Mouse (Mus musculus): ENCODE data around the gene Gpc6. TPM values are rescaled to one million over a fixed set of nuclear protein-coding genes. Genes with fewer than 3 reads are reported as not detected.

The Gpc6 gene
- polyA plus RNA-seq, 1 experiment, result 1.4 TPM

- Histone ChIP-seq H3K4me3 (ENCODE audit: insufficient read depth, low read depth, low read length) (no peak overlapping the region), H3K4me1 (ENCODE audit: control insufficient read depth, insufficient read depth, insufficient read length, low read length) (no peaks in the 10 kb centered on the region), H3K27ac (replicated peaks; ENCODE audit: low read depth, low read length) (no peak overlapping the region)
These were observed 929.4 kb downstream of the Gpc6 start for GRCm38 (mm10) chr14:117854498-117854897.

- H3K4me3 ChIP-seq (ENCODE audit: insufficient read depth, low read depth, low read length), result no peak overlapping the region
- no peaks in the 10 kb centered on the region for H3K4me1 ChIP-seq (ENCODE audit: control insufficient read depth, insufficient read depth, insufficient read length, low read length)
- H3K27ac ChIP-seq (replicated peaks; ENCODE audit: low read depth, low read length), result no peak overlapping the region
These were observed 946.2 kb downstream of the Gpc6 start for GRCm38 (mm10) chr14:117871268-117871667.

- Histone ChIP-seq H3K4me1 (ENCODE audit: control insufficient read depth, insufficient read depth, insufficient read length, low read length) (no peaks in the 10 kb centered on the region), H3K4me3 (ENCODE audit: insufficient read depth, low read depth, low read length) (no peak overlapping the region), H3K27ac (replicated peaks; ENCODE audit: low read depth, low read length) (no peak overlapping the region)
These were observed 954.2 kb downstream of the Gpc6 start for GRCm38 (mm10) chr14:117879313-117879712.

GRCm38 (mm10) chr14:117881112-117881511, 956.0 kb downstream of the Gpc6 start:
- Histone ChIP-seq H3K4me3 (ENCODE audit: insufficient read depth, low read depth, low read length) (no peak overlapping the region), H3K4me1 (ENCODE audit: control insufficient read depth, insufficient read depth, insufficient read length, low read length) (no peaks in the 10 kb centered on the region), H3K27ac (replicated peaks; ENCODE audit: low read depth, low read length) (no peak overlapping the region)

GRCm38 (mm10) chr14:117882222-117882621, 957.1 kb downstream of the Gpc6 start:
- H3K27ac ChIP-seq (replicated peaks; ENCODE audit: low read depth, low read length), result no peak overlapping the region
- no peak overlapping the region for H3K4me3 ChIP-seq (ENCODE audit: insufficient read depth, low read depth, low read length)
- no peaks in the 10 kb centered on the region for H3K4me1 ChIP-seq (ENCODE audit: control insufficient read depth, insufficient read depth, insufficient read length, low read length)

- Histone ChIP-seq H3K4me1 (ENCODE audit: control insufficient read depth, insufficient read depth, insufficient read length, low read length) (no peaks in the 10 kb centered on the region; the same call in 1 of the 2 replicates), H3K27ac (replicated peaks; ENCODE audit: low read depth, low read length) (no peak overlapping the region), H3K4me3 (ENCODE audit: insufficient read depth, low read depth, low read length) (no peak overlapping the region)
These were observed 964.5 kb downstream of the Gpc6 start for GRCm38 (mm10) chr14:117889653-117890052.

GRCm38 (mm10) chr14:117891426-117891825, 966.3 kb downstream of the Gpc6 start:
- H3K27ac ChIP-seq (replicated peaks; ENCODE audit: low read depth, low read length), result no peak overlapping the region
- H3K4me3 ChIP-seq (ENCODE audit: insufficient read depth, low read depth, low read length), result no peak overlapping the region
- peaks cover 3% of the 10 kb centered on the region; the same call in 1 of the 2 replicates for H3K4me1 ChIP-seq (ENCODE audit: control insufficient read depth, insufficient read depth, insufficient read length, low read length)

GRCm38 (mm10) chr14:117892026-117892425, 966.9 kb downstream of the Gpc6 start:
- H3K4me3 ChIP-seq (ENCODE audit: insufficient read depth, low read depth, low read length), result no peak overlapping the region
- H3K4me1 ChIP-seq (ENCODE audit: control insufficient read depth, insufficient read depth, insufficient read length, low read length), result peaks cover 3% of the 10 kb centered on the region; the same call in 1 of the 2 replicates

GRCm38 (mm10) chr14:117894869-117895538, 969.9 kb downstream of the Gpc6 start:
- Histone ChIP-seq H3K4me1 (ENCODE audit: control insufficient read depth, insufficient read depth, insufficient read length, low read length) (peaks cover 3% of the 10 kb centered on the region; the same call in 1 of the 2 replicates), H3K27ac (replicated peaks; ENCODE audit: low read depth, low read length) (no peak overlapping the region), H3K4me3 (ENCODE audit: insufficient read depth, low read depth, low read length) (peak overlapping the region; percentile 23; the same call in 1 of the 2 replicates)

More at GRCm38 (mm10) chr14:117892026-117892425, 966.9 kb downstream of the Gpc6 start:
- no peak overlapping the region for H3K27ac ChIP-seq (replicated peaks; ENCODE audit: low read depth, low read length)

- H3K4me3 ChIP-seq (ENCODE audit: insufficient read depth, low read depth, low read length), result peak overlapping the region; percentile 23
- H3K4me1 ChIP-seq (ENCODE audit: control insufficient read depth, insufficient read depth, insufficient read length, low read length), result peaks cover 3% of the 10 kb centered on the region; the same call in 1 of the 2 replicates
- no peak overlapping the region for H3K27ac ChIP-seq (replicated peaks; ENCODE audit: low read depth, low read length)
These were observed 970.4 kb downstream of the Gpc6 start for GRCm38 (mm10) chr14:117895539-117895912.

- Histone ChIP-seq H3K4me3 (ENCODE audit: insufficient read depth, low read depth, low read length) (no peak overlapping the region), H3K4me1 (ENCODE audit: control insufficient read depth, insufficient read depth, insufficient read length, low read length) (peaks cover 9% of the 10 kb centered on the region; the same call in 1 of the 2 replicates), H3K27ac (replicated peaks; ENCODE audit: low read depth, low read length) (no peak overlapping the region)
These were observed 979.2 kb downstream of the Gpc6 start for GRCm38 (mm10) chr14:117904300-117904699.

GRCm38 (mm10) chr14:117905701-117906100, 980.6 kb downstream of the Gpc6 start:
- no peak overlapping the region for H3K4me3 ChIP-seq (ENCODE audit: insufficient read depth, low read depth, low read length)
- H3K4me1 ChIP-seq (ENCODE audit: control insufficient read depth, insufficient read depth, insufficient read length, low read length), result peaks cover 15% of the 10 kb centered on the region; the same call in 1 of the 2 replicates
- H3K27ac ChIP-seq (replicated peaks; ENCODE audit: low read depth, low read length), result no peak overlapping the region

- H3K27ac ChIP-seq (replicated peaks; ENCODE audit: low read depth, low read length), result no peak overlapping the region
- H3K4me1 ChIP-seq (ENCODE audit: control insufficient read depth, insufficient read depth, insufficient read length, low read length), result peaks cover 16% of the 10 kb centered on the region; the same call in 1 of the 2 replicates
- no peak overlapping the region for H3K4me3 ChIP-seq (ENCODE audit: insufficient read depth, low read depth, low read length)
These were observed 981.2 kb downstream of the Gpc6 start for GRCm38 (mm10) chr14:117906361-117906760.

GRCm38 (mm10) chr14:117908231-117908920, 983.3 kb downstream of the Gpc6 start:
- Histone ChIP-seq H3K4me3 (ENCODE audit: insufficient read depth, low read depth, low read length) (peak overlapping the region; percentile 8; the same call in 1 of the 2 replicates), H3K4me1 (ENCODE audit: control insufficient read depth, insufficient read depth, insufficient read length, low read length) (peaks cover 16% of the 10 kb centered on the region; the same call in 1 of the 2 replicates), H3K27ac (replicated peaks; ENCODE audit: low read depth, low read length) (peak overlapping the region; percentile 94)

GRCm38 (mm10) chr14:117909046-117909445, 983.9 kb downstream of the Gpc6 start:
- Histone ChIP-seq H3K27ac (replicated peaks; ENCODE audit: low read depth, low read length) (peak overlapping the region; percentile 94), H3K4me1 (ENCODE audit: control insufficient read depth, insufficient read depth, insufficient read length, low read length) (peaks cover 16% of the 10 kb centered on the region; the same call in 1 of the 2 replicates), H3K4me3 (ENCODE audit: insufficient read depth, low read depth, low read length) (no peak overlapping the region)
